Mouse (Mus musculus) liver, embryonic 13.5 days (tissue): ENCODE data around the gene Ccdc171. TPM values are rescaled to one million over a fixed set of nuclear protein-coding genes. Genes with fewer than 3 reads are reported as not detected.

ENCODE experiments used
- ATAC-seq: fragments of 200-750 bp; cut with Nextera tagmentation; 2 replicates; pipeline ENCODE4 v1.8.0; 2017; ENCODE audit warnings: low read depth, mild to moderate bottlenecking, moderate number of reproducible peaks, moderate library complexity
- DNase-seq: peaks from one replicate; pipeline ENCODE4 v3.0.0; 2022
- H3K27ac ChIP-seq: fragments of 300-500 bp; sonication (generic); 2 replicates; pipeline ENCODE4 v1.5.1; 2015; ENCODE audit warnings: moderate library complexity, mild to moderate bottlenecking, inconsistent platforms
- H3K27me3 ChIP-seq: fragments of 300-500 bp; sonication (generic); 2 replicates; pipeline ENCODE4 v1.6.1; 2015; ENCODE audit warnings: mild to moderate bottlenecking, inconsistent platforms
- H3K36me3 ChIP-seq: fragments of 300-500 bp; sonication (generic); 2 replicates; pipeline ENCODE4 v1.6.1; 2015; ENCODE audit warnings: mild to moderate bottlenecking, inconsistent platforms
- H3K4me1 ChIP-seq: fragments of 300-500 bp; sonication (generic); replicated peaks from 2 replicates; pipeline ENCODE4 v1.6.1; 2015; ENCODE audit warnings: inconsistent platforms
- H3K4me2 ChIP-seq: fragments of 300-500 bp; sonication (generic); 2 replicates; pipeline ENCODE4 v1.6.1; 2015; ENCODE audit warnings: inconsistent platforms, mild to moderate bottlenecking, moderate library complexity
- H3K4me3 ChIP-seq: fragments of 300-500 bp; sonication (generic); replicated peaks from 2 replicates; pipeline ENCODE4 v1.5.1; 2015; ENCODE audit warnings: mild to moderate bottlenecking, inconsistent platforms
- H3K9ac ChIP-seq: fragments of 300-500 bp; sonication (generic); 2 replicates; pipeline ENCODE4 v1.6.1; 2015; ENCODE audit warnings: mild to moderate bottlenecking, inconsistent platforms
- H3K9me3 ChIP-seq: fragments of 300-500 bp; sonication (generic); replicated peaks from 2 replicates; pipeline ENCODE4 v1.6.1; 2016; ENCODE audit warnings: inconsistent platforms
- WGBS: fragments of 180-500 bp; shearing (Covaris S2); methylation state at CpG from one replicate; pipeline ENCODE4 v1.1.7; 2015; ENCODE audit not compliant: insufficient replicate concordance; 5-methylcytosine and 5-hydroxymethylcytosine counted together
- polyA plus RNA-seq: library from polyadenylated mRNA; unstranded; fragments of >200 nt; fragmentation: Nextera tagmentation; extraction: Ambion mirVana; gene quantifications from 2 replicates; pipeline ENCODE4 v1.2.1, GENCODE M21; 2015

Ccdc171 gene
- polyA plus RNA-seq, 1 experiment from 2014 or later: 1.1 TPM

- H3K36me3 ChIP-seq: no peaks in the 10 kb centered on the region
- no peak for DNase-seq
These were observed 199.8 kb downstream of the Ccdc171 start for GRCm38 (mm10) chr4:83725136-83725535.

GRCm38 (mm10) chr4:83739137-83739890 lies 214.0 kb downstream of the Ccdc171 start:
- no peak for ATAC-seq
- DNase-seq: no peak
- Histone ChIP-seq H3K9me3 (no peaks in the 10 kb centered on the region), H3K9ac (no peak overlapping the region), H3K4me3 (no peak overlapping the region), H3K4me1 (peaks cover 6% of the 10 kb centered on the region; the same call in 1 of the 2 replicates), H3K27me3 (no peaks in the 10 kb centered on the region), H3K4me2 (no peak overlapping the region), H3K27ac (no peak overlapping the region), H3K36me3 (no peaks in the 10 kb centered on the region)
- 82% methylated on average over 9 of the region's 9 CpGs for WGBS

More at GRCm38 (mm10) chr4:83725136-83725535, 199.8 kb downstream of the Ccdc171 start:
- Histone ChIP-seq H3K9ac (no peak overlapping the region), H3K27ac (no peak overlapping the region), H3K4me1 (no peaks in the 10 kb centered on the region), H3K4me3 (no peak overlapping the region), H3K9me3 (no peaks in the 10 kb centered on the region), H3K4me2 (no peak overlapping the region), H3K27me3 (no peaks in the 10 kb centered on the region)
- 11% methylated on average over 2 of the region's 2 CpGs for WGBS
- no peak for ATAC-seq

DNA sequence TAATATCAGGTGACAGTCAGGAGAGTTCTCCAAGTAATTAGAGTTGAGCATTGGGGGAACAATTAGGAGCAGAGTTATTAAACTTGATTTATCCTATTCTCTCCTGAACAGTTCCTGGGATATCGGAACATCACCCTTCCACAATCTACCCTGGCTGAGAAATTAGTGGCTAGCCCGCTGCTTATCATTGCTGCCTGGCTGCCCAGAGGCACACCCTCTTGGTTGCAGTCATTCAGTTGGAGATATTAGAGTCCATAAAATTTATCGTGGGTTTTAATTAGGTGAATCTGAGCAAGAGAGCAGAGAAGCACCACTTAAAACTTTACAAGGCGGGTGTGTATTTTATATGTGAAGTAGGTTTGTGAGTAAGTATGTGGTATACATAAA lies 214.5 kb downstream of the Ccdc171 start:
- H3K4me2 ChIP-seq: no peak overlapping the region
- DNase-seq: no peak
- no peaks in the 10 kb centered on the region for H3K27me3 ChIP-seq
- ATAC-seq: no peak
- H3K27ac ChIP-seq: no peak overlapping the region
- H3K9me3 ChIP-seq: no peaks in the 10 kb centered on the region
- H3K36me3 ChIP-seq: no peaks in the 10 kb centered on the region
- WGBS: 59% methylated on average over 4 of the region's 4 CpGs
- H3K4me3 ChIP-seq: no peak overlapping the region
- no peak overlapping the region for H3K9ac ChIP-seq
- peaks cover 6% of the 10 kb centered on the region; the same call in 1 of the 2 replicates for H3K4me1 ChIP-seq

GRCm38 (mm10) chr4:83742806-83743460 lies 217.6 kb downstream of the Ccdc171 start:
- Histone ChIP-seq H3K4me3 (no peak overlapping the region), H3K9ac (no peak overlapping the region), H3K27ac (no peak overlapping the region), H3K4me2 (no peak overlapping the region), H3K4me1 (peaks cover 6% of the 10 kb centered on the region; the same call in 1 of the 2 replicates), H3K9me3 (no peaks in the 10 kb centered on the region), H3K27me3 (no peaks in the 10 kb centered on the region), H3K36me3 (no peaks in the 10 kb centered on the region)
- DNase-seq (no peak), ATAC-seq (no peak)
- WGBS: 79% methylated on average over 12 of the region's 12 CpGs

- Histone ChIP-seq H3K27ac (no peak overlapping the region), H3K27me3 (no peaks in the 10 kb centered on the region), H3K4me2 (no peak overlapping the region), H3K4me3 (no peak overlapping the region), H3K36me3 (no peaks in the 10 kb centered on the region), H3K9me3 (no peaks in the 10 kb centered on the region), H3K4me1 (no peaks in the 10 kb centered on the region), H3K9ac (no peak overlapping the region)
- DNase-seq: no peak
- WGBS: 81% methylated on average over 6 of the region's 6 CpGs
- no peak for ATAC-seq
These were observed 249.8 kb downstream of the Ccdc171 start for GRCm38 (mm10) chr4:83775136-83775535.

GRCm38 (mm10) chr4:83780044-83780443 lies 254.7 kb downstream of the Ccdc171 start:
- ATAC-seq: no peak
- Histone ChIP-seq H3K9ac (no peak overlapping the region), H3K27ac (no peak overlapping the region), H3K4me2 (no peak overlapping the region), H3K36me3 (no peaks in the 10 kb centered on the region), H3K9me3 (no peaks in the 10 kb centered on the region), H3K4me1 (no peaks in the 10 kb centered on the region), H3K4me3 (no peak overlapping the region), H3K27me3 (no peaks in the 10 kb centered on the region)
- no peak for DNase-seq
- 74% methylated on average over 4 of the region's 4 CpGs for WGBS

DNA sequence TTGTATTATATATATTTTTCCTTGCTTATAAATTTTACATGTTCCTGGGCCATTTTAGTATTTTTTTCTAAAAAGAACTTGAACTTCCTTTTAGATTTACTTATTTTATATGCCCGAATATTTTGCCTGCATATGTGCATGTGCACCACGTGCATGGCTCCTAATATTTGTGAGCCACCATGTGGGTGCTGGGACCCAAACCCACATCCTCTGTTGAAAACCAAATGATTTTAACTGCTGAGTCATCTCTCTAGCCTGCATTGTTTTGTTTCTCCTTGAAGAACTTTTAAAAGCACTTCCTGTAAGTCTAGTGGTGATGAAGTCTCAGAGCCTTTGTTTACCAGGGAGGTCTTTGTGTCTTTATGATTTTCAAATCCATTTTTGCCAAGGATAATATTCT lies 259.8 kb downstream of the Ccdc171 start:
- WGBS: 40% methylated on average over 2 of the region's 2 CpGs
- no peak overlapping the region for H3K4me3 ChIP-seq
- no peaks in the 10 kb centered on the region for H3K4me1 ChIP-seq
- no peaks in the 10 kb centered on the region for H3K9me3 ChIP-seq
- H3K4me2 ChIP-seq: no peak overlapping the region
- no peak overlapping the region for H3K27ac ChIP-seq
- H3K9ac ChIP-seq: no peak overlapping the region
- H3K27me3 ChIP-seq: no peaks in the 10 kb centered on the region
- ATAC-seq (no peak), DNase-seq (no peak)
- no peaks in the 10 kb centered on the region for H3K36me3 ChIP-seq

DNA sequence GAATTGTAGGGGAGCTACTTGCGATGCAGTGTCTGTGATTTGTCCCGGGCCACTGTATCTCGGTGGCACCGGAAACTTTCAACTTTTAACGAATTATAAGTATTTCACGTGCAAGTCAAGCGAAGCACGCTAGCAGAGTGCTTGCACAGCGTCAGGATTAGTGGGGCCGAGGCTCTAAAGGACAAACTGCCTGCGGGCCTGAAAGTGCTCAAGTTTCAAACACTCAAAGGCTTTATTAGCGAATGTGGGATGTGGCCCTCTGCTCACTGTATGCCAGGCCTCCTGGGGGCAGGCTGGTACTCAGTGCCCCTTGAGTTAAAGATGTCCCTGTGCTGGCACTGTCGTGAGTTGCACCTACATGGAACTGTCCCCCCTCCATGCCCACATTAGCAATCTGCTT lies 266.5 kb downstream of the Ccdc171 start:
- H3K9ac ChIP-seq: no peak overlapping the region
- 63% methylated on average over 13 of the region's 13 CpGs for WGBS
- no peak for DNase-seq

GRCm38 (mm10) chr4:83794315-83794922 lies 269.1 kb downstream of the Ccdc171 start:
- no peak for ATAC-seq
- H3K27ac ChIP-seq: no peak overlapping the region
- H3K27me3 ChIP-seq: no peaks in the 10 kb centered on the region
- H3K9me3 ChIP-seq: no peaks in the 10 kb centered on the region
- H3K9ac ChIP-seq: no peak overlapping the region
- no peak for DNase-seq
- H3K4me1 ChIP-seq: no peaks in the 10 kb centered on the region
- H3K4me2 ChIP-seq: no peak overlapping the region
- no peaks in the 10 kb centered on the region for H3K36me3 ChIP-seq
- 37% methylated on average over 9 of the region's 9 CpGs for WGBS
- H3K4me3 ChIP-seq: no peak overlapping the region

More for the DNA sequence above, 266.5 kb downstream of the Ccdc171 start:
- no peak for ATAC-seq
- Histone ChIP-seq H3K9me3 (no peaks in the 10 kb centered on the region), H3K27me3 (no peaks in the 10 kb centered on the region), H3K4me2 (no peak overlapping the region), H3K27ac (no peak overlapping the region), H3K36me3 (no peaks in the 10 kb centered on the region), H3K4me1 (no peaks in the 10 kb centered on the region), H3K4me3 (no peak overlapping the region)

DNA sequence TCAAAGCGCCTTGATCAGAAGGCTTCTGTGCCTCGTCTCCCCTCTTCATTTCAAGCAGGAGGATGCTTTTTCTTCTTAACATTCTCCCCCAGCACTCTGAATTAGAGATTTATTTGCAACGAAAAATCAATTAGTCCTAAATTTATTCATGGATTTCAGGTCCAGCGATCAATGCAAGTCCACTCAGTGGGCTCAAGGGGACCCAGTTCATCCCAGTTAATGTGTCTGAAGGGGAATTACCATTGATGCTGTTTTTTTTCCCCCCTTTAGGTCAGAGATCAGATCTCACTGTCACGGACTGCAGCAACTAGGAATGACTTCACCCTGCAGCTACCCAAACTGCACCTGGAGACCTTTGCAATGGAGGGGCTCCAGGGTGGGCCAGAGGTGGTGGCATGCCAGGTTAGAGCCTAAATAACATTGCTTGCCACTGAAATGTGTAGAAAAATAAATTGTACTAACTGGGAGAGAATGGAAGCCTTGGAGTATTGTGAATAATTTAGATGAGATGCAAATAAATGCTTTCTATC lies 269.6 kb downstream of the Ccdc171 start:
- no peaks in the 10 kb centered on the region for H3K27me3 ChIP-seq
- no peak overlapping the region for H3K9ac ChIP-seq
- ATAC-seq (no peak), DNase-seq (no peak)
- no peaks in the 10 kb centered on the region for H3K36me3 ChIP-seq
- no peaks in the 10 kb centered on the region for H3K9me3 ChIP-seq
- H3K27ac ChIP-seq: no peak overlapping the region
- H3K4me3 ChIP-seq: no peak overlapping the region
- H3K4me1 ChIP-seq: no peaks in the 10 kb centered on the region
- 64% methylated on average over 5 of the region's 5 CpGs for WGBS
- H3K4me2 ChIP-seq: no peak overlapping the region

DNA sequence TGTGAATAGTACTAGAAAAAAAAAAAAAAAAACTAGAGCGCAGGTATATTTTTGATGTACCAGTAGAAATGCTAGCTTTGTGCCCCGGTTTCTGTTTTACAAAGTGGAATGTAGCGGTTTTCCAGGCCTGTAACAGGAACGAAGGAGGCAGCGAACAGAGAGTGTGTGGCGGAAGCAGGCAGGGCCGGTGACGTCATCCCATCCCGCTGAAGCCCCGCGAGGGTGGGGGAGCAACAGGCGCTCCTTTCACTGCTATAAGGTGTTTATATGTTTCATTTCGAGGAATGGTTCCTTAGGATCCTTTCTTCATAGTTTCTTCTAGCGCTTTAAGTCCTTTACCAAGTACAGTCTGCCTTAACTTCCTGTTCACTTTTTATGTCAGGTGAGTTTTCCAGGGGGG lies 272.6 kb downstream of the Ccdc171 start:
- H3K4me2 ChIP-seq: no peak overlapping the region
- no peak overlapping the region for H3K4me3 ChIP-seq
- no peak overlapping the region for H3K27ac ChIP-seq
- H3K27me3 ChIP-seq: no peaks in the 10 kb centered on the region
- no peak overlapping the region for H3K9ac ChIP-seq
- no peaks in the 10 kb centered on the region for H3K4me1 ChIP-seq
- no peak for ATAC-seq
- H3K36me3 ChIP-seq: no peaks in the 10 kb centered on the region
- no peak for DNase-seq
- 69% methylated on average over 14 of the region's 14 CpGs for WGBS
- H3K9me3 ChIP-seq: no peaks in the 10 kb centered on the region
